Mouse (Mus musculus): ENCODE results near the gene Rtn1. TPM values are rescaled to one million over a fixed set of nuclear protein-coding genes. Genes with fewer than 3 reads are reported as not detected.
"Not testable (repeated sequence)": the region's sequence is repeated elsewhere in the genome, so short reads cannot be mapped to it uniquely, and the experiment has no call there.

Gene Rtn1
- polyA plus RNA-seq, 1 experiment = not detected

DNA sequence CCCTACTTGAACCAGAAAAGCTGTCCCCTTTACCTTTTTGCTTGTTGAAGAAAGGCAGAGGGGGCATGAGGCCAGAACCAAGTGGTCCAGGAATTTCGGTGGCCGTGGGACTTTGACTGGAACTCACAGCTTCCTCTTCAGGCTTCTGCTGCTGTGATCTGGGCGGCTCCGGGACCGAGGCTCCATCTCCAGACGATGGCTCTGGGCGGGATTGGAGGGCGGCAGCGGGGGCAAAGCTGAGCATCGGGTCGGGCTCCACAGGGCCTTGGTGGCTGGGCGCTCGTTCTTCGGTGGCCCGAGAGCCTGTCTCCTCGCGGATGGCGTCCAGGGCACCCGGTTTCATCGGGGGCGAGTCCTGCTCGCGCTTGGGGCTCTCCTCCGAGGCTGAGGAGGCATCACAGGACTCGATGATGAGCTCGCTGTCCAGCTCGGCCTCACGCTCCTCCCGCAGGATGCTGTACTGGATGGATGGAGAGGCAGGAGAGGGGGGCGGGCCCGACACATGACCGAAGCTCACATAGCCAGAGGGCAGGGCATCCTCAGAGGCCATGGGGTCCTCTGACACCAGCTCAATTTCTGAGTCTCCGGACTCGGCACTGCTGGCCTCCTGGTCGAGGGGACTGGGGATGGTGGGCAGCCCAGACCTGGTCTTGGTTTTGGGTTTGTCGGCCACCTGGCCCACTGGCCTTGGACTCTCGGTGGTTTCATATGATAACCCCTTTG, 105.1 kb downstream of the Rtn1 start:
- Histone ChIP-seq H3K4me2 (ENCODE audit: low read depth) (no peak overlapping the region), H3K36me3 (ENCODE audit: control insufficient read depth, insufficient read depth) (no peaks in the 10 kb centered on the region), H3K27me3 (ENCODE audit: control insufficient read depth, insufficient read depth, insufficient read length) (peaks cover 6% of the 10 kb centered on the region), H3K4me3 (no peak overlapping the region), H3ac (ENCODE audit: control insufficient read depth, insufficient read length) (no peak overlapping the region), H3K79me2 (ENCODE audit: control insufficient read depth, insufficient read depth) (no peaks in the 10 kb centered on the region)
- TF ChIP-seq MAX (IDR thresholded peaks at IDR 0.05; ENCODE audit: low read depth) (no peak), USF1 (IDR thresholded peaks at IDR 0.05; ENCODE audit: low read depth) (no peak), E2F4 (IDR thresholded peaks at IDR 0.05; ENCODE audit: insufficient read depth) (no peak), TCF12 (IDR thresholded peaks at IDR 0.05; ENCODE audit: insufficient read depth, poor library complexity, severe bottlenecking) (no peak), CEBPB (IDR thresholded peaks at IDR 0.05; ENCODE audit: insufficient read depth, poor library complexity, severe bottlenecking) (no peak)

- TF ChIP-seq MYOG (IDR thresholded peaks at IDR 0.05; ENCODE audit: control insufficient read depth in 1 of 3, insufficient read depth in 1 of 3, insufficient read length in 2 of 3, low read depth in 2 of 3) (no peak), MYOD1 (IDR thresholded peaks at IDR 0.05; ENCODE audit: control insufficient read depth in 1 of 3, insufficient read length in 2 of 3, low read depth in 2 of 3) (no peak), TCF3 (IDR thresholded peaks at IDR 0.05; ENCODE audit: insufficient read length, low read depth) (no peak)
- no peaks in the 10 kb centered on the region for H3K36me3 ChIP-seq (ENCODE audit: control insufficient read depth, insufficient read depth)
- H3ac ChIP-seq (ENCODE audit: control insufficient read depth, insufficient read length) = no peak overlapping the region
These were observed 107.4 kb downstream of the Rtn1 start for GRCm38 (mm10) chr12:72301431-72301830.

GRCm38 (mm10) chr12:72300971-72301370, 107.9 kb downstream of the Rtn1 start:
- H3K27me3 ChIP-seq (ENCODE audit: control insufficient read depth, insufficient read depth, insufficient read length) = peaks cover 6% of the 10 kb centered on the region
- no peaks in the 10 kb centered on the region for H3K79me2 ChIP-seq (ENCODE audit: control insufficient read depth, insufficient read depth)
- no peak overlapping the region for H3K4me2 ChIP-seq (ENCODE audit: low read depth)
- H3ac ChIP-seq (ENCODE audit: control insufficient read depth, insufficient read length) = no peak overlapping the region
- TF ChIP-seq MYOD1 (IDR thresholded peaks at IDR 0.05; ENCODE audit: control insufficient read depth in 1 of 3, insufficient read length in 2 of 3, low read depth in 2 of 3) (no peak), POLR2A (IDR thresholded peaks at IDR 0.05; ENCODE audit: insufficient read length, low read depth) (no peak), USF1 (IDR thresholded peaks at IDR 0.05; ENCODE audit: low read depth) (no peak)
- H3K36me3 ChIP-seq (ENCODE audit: control insufficient read depth, insufficient read depth) = no peaks in the 10 kb centered on the region
- no peak overlapping the region for H3K4me3 ChIP-seq

More at GRCm38 (mm10) chr12:72301431-72301830, 107.4 kb downstream of the Rtn1 start:
- no peaks in the 10 kb centered on the region for H3K79me2 ChIP-seq (ENCODE audit: control insufficient read depth, insufficient read depth)
- no peak overlapping the region for H3K4me3 ChIP-seq
- peaks cover 6% of the 10 kb centered on the region for H3K27me3 ChIP-seq (ENCODE audit: control insufficient read depth, insufficient read depth, insufficient read length)
- no peak overlapping the region for H3K4me2 ChIP-seq (ENCODE audit: low read depth)

DNA sequence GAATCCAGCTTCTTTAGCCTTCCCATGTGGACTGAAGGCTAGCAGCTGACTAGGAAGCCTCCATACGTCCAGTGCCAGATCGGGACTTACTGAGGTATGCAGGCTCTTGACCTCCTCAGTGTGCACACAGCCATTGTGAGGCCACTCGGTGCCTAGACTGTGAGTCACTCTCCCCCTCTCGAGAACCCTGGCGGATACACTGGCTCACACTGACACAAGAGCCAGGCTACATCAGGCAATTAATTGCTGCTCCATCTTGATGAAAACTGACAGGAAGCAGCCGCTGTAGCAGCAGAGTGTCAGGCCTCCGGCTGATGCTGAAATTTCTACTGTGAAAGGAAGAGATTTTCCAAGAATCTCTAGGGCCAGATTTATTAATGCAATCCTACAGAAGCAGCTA, 110.6 kb downstream of the Rtn1 start:
- TF ChIP-seq SRF (IDR thresholded peaks at IDR 0.05; ENCODE audit: control insufficient read depth, insufficient read length, low read depth) = no peak
- no peak for TF ChIP-seq MYOD1 (IDR thresholded peaks at IDR 0.05; ENCODE audit: control insufficient read depth in 1 of 3, insufficient read length in 2 of 3, low read depth in 2 of 3)
- no peak for TF ChIP-seq USF1 (IDR thresholded peaks at IDR 0.05; ENCODE audit: low read depth)
- TF ChIP-seq POLR2A (IDR thresholded peaks at IDR 0.05; ENCODE audit: insufficient read length, low read depth) = no peak
- no peak for TF ChIP-seq TCF12 (IDR thresholded peaks at IDR 0.05; ENCODE audit: insufficient read depth, poor library complexity, severe bottlenecking)
- no peak for TF ChIP-seq CEBPB (IDR thresholded peaks at IDR 0.05; ENCODE audit: insufficient read depth, poor library complexity, severe bottlenecking)
- TF ChIP-seq TCF3 (IDR thresholded peaks at IDR 0.05; ENCODE audit: insufficient read length, low read depth) = no peak
- no peak for TF ChIP-seq MAX (IDR thresholded peaks at IDR 0.05; ENCODE audit: low read depth)
- no peak for TF ChIP-seq MYOG (IDR thresholded peaks at IDR 0.05; ENCODE audit: control insufficient read depth in 1 of 3, insufficient read depth in 1 of 3, insufficient read length in 2 of 3, low read depth in 2 of 3)
- TF ChIP-seq E2F4 (IDR thresholded peaks at IDR 0.05; ENCODE audit: insufficient read depth) = no peak
- TF ChIP-seq REST (IDR thresholded peaks at IDR 0.05; ENCODE audit: insufficient read depth, insufficient read length) = no peak
- no peak for TF ChIP-seq POLR2AphosphoS2 (IDR thresholded peaks at IDR 0.05; ENCODE audit: insufficient read length, low read depth)
- H3ac ChIP-seq (ENCODE audit: control insufficient read depth, insufficient read length) = no peak overlapping the region
- H3K4me2 ChIP-seq (ENCODE audit: low read depth) = no peak overlapping the region
- no peaks in the 10 kb centered on the region for H3K79me2 ChIP-seq (ENCODE audit: control insufficient read depth, insufficient read depth)
- H3K36me3 ChIP-seq (ENCODE audit: control insufficient read depth, insufficient read depth) = no peaks in the 10 kb centered on the region
- peaks cover 6% of the 10 kb centered on the region for H3K27me3 ChIP-seq (ENCODE audit: control insufficient read depth, insufficient read depth, insufficient read length)
- H3K4me3 ChIP-seq = no peak overlapping the region

GRCm38 (mm10) chr12:72296552-72296951, 112.3 kb downstream of the Rtn1 start:
- no peak overlapping the region for H3K4me3 ChIP-seq
- TF ChIP-seq USF1 (IDR thresholded peaks at IDR 0.05; ENCODE audit: low read depth) = no peak
- no peak for TF ChIP-seq MYOG (IDR thresholded peaks at IDR 0.05; ENCODE audit: control insufficient read depth in 1 of 3, insufficient read depth in 1 of 3, insufficient read length in 2 of 3, low read depth in 2 of 3)
- TF ChIP-seq MAX (IDR thresholded peaks at IDR 0.05; ENCODE audit: low read depth) = no peak
- TF ChIP-seq TCF12 (IDR thresholded peaks at IDR 0.05; ENCODE audit: insufficient read depth, poor library complexity, severe bottlenecking) = no peak
- TF ChIP-seq REST (IDR thresholded peaks at IDR 0.05; ENCODE audit: insufficient read depth, insufficient read length) = no peak
- no peak for TF ChIP-seq MYOD1 (IDR thresholded peaks at IDR 0.05; ENCODE audit: control insufficient read depth in 1 of 3, insufficient read length in 2 of 3, low read depth in 2 of 3)
- no peak for TF ChIP-seq POLR2A (IDR thresholded peaks at IDR 0.05; ENCODE audit: insufficient read length, low read depth)
- TF ChIP-seq TCF3 (IDR thresholded peaks at IDR 0.05; ENCODE audit: insufficient read length, low read depth) = no peak
- H3K36me3 ChIP-seq (ENCODE audit: control insufficient read depth, insufficient read depth) = no peaks in the 10 kb centered on the region
- no peak overlapping the region for H3K4me2 ChIP-seq (ENCODE audit: low read depth)
- no peak overlapping the region for H3ac ChIP-seq (ENCODE audit: control insufficient read depth, insufficient read length)
- H3K27me3 ChIP-seq (ENCODE audit: control insufficient read depth, insufficient read depth, insufficient read length) = peaks cover 4% of the 10 kb centered on the region
- H3K79me2 ChIP-seq (ENCODE audit: control insufficient read depth, insufficient read depth) = no peaks in the 10 kb centered on the region

DNA sequence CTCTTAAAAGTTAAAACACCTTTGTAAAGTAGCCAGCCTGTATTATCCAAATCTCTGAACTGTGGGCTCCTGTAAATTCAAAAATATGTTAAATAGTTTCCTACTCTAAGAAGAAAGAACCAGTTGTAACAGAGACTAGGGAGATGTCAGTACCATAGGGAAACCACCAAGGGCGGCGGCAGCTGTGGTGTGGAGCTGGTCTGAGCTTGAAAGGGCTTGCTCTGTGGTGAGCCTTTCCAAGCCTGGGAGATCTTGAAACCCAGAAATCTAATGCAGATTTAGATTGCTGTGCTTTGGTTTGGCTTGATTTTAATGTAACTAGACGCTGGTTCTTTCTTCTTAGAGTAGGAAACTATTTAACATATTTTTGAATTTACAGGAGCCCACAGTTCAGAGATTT, 115.7 kb downstream of the Rtn1 start:
- not testable (repeated sequence) for H3K79me2 ChIP-seq (ENCODE audit: control insufficient read depth, insufficient read depth); H3K4me3 ChIP-seq; H3ac ChIP-seq (ENCODE audit: control insufficient read depth, insufficient read length); H3K27me3 ChIP-seq (ENCODE audit: control insufficient read depth, insufficient read depth, insufficient read length); H3K4me2 ChIP-seq (ENCODE audit: low read depth); H3K36me3 ChIP-seq (ENCODE audit: control insufficient read depth, insufficient read depth)

Data from myocyte (in vitro differentiated cells).